Mouse (Mus musculus) heart, adult 18-20 months (tissue): ENCODE results near the gene Adgrl2. TPM values are rescaled to one million over a fixed set of nuclear protein-coding genes. Genes with fewer than 3 reads are reported as not detected.

ENCODE experiments used
- DNase-seq, 2 experiments: peaks; one replicate each; pipeline ENCODE4 v3.0.0; 2021 to 2022; ENCODE audit warnings: mixed read lengths in 1 of 2
- total RNA-seq, 2 experiments: library from RNA; stranded (reverse); gene quantifications; 2 replicates each; pipeline ENCODE4 v1.2.3; 2021

Gene Adgrl2
- total RNA-seq, 2 experiments from 2014 or later: 45.9 to 50.0 TPM

DNA sequence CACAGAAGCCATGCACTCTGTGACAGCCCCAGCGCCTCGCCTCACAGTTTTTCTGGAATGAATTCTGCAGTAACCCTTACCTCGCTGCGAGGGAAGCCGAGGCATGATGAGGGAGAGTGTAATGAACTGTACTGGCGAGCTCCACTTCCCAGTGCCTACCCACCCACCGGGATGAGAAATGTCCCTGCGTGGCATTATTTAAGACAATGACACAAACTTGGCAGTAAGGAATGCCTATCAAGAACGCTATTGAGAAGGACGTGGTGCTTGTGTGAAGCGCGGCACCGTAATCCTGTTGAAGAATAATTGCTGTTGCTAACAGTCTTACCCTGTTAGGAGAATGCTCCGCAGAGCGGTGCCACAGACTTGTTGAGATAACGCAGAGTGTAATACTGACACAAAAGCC lies 13.2 kb downstream of the Adgrl2 start:
- peak in 1 of 2 experiments; percentile 56 for DNase-seq

DNA sequence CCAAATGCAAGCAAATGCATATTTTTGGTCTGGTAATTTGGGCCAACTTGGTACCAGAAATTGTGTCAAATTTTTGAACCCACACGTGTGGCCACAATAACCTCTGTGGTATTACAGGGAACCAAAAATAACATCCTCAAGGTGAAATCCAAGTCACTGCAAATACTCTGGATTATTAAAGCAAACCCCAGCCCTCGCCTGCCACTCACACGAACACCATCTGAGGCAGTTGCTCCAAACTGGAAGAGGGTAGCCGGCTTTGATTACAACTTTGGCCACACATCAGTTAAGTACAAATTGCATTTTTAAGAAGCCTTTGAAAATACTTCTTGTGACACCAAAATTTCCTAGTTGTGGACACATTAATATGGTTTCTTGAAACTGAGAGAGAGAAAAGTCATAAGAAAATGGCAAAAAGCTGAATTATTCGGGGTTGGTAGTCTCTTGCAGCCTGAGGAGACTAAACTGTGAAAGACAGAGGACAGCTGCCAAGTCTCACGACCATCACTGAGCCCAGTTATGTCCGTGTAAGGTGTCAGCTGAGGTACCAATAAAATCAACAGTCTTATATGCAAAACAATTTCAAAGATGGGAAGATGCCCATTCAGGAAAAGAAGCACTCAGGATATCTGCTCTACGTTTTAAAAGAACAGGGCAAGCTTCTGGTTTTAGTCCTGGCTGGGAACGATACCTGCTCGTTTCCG lies 18.3 kb downstream of the Adgrl2 start:
- no peak for DNase-seq

DNA sequence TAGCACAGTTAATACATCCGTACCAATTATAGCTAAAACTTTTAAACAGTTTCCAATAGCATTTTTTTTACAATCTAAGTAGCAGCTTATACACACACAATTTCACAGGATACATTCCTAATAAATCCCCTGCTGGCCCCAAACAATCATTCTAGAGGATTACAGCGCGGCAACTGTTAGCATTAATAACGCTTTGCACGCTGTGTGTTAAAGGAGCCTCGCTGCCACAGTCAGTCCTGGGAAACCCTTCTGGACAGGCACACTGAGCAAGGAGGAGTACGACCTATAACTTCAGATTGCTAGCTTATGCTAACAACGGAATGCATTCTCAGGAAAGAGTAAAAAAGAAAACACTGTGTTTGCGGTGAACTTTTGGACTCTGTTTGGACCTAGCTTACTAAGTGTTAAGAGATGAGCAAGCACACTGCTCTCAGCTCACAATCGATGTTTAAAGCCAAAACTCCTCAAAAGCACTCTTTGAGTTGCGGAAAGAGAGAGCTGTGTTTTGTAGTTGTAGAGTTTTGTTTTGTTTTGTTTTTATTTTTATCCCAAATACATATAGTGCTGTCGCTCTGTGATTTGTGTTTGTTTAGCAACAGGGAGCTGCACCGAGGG lies 25.3 kb downstream of the Adgrl2 start:
- DNase-seq: no peak

DNA sequence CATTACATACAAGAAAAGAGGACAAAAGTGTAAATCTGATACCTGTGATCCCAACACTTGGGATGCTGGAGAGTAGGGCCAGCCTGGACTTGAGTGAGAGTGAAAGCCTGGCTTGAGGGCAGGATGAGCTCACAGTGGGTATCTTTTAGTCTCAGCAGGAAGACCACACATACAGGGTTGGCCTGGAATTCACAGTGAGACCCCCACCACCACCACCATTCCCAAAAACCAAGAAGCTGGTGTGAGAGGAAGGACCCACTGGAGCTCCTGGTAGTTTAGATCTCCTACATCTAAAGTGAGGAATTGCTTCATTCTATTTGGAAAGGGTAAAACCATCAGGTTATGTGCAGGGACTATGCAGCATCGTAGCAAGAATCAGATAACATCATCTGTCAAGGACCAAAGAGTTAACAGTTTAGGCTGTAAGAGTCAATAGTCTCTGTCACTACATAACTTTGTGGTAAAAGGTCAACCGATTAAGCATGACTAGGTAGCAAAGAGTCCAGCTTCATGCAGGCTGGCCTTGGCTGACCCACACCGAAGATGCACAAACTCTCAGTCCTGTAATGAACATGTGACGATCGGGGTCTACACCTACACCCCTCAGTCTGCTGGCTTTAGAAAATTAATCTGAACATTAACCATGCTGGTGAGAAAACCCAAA lies 26.8 kb downstream of the Adgrl2 start:
- no peak for DNase-seq

DNA sequence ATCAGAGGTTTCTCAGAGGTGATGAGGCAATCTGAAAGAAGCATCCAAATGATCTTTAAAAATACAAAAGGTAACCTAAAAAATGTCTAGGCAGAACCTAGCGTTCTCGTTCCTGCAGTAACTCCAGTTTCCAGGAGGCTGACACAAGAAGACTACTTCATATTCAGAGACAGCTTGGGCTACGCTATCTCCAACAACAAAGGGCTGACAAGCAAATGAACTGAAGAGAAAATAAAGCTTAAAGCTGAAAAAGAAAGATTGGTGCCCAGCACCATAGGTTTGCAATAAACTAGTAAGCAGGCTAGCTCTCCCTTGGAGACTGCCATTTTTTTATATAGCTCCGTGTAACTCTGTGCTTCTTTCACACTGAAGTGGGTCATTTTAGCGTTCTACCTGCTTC lies 28.7 kb downstream of the Adgrl2 start:
- no peak for DNase-seq

DNA sequence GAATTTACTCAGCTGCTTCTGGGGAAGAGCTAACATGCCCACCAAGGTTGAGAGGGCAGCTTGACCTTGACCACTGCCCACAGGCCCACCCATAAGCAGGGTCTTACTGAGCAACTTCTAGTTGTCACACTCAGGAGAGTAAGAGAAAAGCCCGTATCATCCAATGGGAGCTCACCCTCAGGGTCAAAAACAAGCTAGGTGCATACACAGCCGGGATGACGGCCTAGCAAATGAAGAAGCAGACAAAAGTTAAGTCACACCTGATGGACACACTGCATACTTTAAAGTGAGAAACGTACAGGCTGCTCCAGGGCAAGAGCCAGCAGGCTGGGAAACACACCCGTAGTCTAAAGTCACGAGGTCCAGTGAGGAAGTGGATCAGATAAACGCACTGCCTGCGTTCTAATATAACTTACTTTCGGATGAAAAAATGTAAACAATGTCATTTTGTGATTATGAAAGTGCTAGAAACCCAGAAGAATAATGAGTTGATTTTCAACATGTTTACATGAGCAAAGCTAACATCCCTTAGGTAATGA lies 29.5 kb downstream of the Adgrl2 start:
- DNase-seq: no peak

DNA sequence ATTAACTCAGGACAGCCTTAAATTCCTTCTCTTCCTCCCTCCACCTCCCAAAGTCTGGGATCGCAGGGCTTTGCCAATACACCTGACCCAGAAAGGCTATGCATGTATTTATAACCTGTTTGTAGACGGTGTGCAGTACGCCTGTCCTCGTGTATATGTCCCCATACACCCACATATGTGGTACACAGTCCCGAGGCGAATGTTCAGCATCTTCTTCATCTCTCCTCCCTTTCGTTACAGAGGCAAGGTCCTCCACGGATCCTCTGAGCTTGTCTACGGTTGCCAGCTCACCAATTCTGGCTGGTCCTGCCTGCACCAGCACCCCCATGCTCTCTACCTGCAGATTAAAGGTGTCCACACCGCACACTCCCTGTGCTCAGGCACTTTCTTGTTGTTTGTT lies 30.1 kb downstream of the Adgrl2 start:
- no peak for DNase-seq

DNA sequence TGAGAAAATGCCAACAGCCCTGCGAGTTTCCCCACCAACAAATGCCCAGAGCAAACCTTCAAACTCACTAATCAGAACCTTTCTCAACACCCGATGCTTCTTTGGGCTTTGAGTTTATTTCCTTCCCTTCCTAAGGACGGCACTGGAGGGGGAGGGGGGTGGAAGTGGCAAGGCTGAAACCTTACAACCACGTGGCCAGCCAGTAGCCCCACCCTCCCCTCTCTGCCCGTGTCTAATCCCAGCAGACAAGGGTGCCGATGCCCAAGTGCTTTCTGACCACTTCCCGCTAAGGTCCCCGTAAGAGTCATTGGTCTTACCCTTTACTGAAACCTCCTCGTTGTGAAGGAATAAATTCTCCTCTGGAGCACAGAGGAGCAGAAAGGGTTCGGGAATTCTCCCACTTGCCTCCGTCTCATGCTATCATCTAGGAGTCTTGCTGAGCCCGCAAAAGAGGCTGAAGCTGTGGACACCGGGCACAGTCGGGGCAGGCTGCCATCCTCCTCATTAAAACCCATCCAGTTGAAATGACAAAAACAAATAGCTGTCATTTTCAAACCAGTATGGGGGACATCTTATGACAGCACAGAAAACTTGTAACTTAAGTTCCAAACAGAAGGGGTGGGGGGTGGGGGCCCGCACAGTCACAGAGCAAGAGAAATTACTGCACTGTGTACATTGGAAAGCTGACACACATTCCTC lies 30.9 kb downstream of the Adgrl2 start:
- DNase-seq: peak; percentile 63 to 65

DNA sequence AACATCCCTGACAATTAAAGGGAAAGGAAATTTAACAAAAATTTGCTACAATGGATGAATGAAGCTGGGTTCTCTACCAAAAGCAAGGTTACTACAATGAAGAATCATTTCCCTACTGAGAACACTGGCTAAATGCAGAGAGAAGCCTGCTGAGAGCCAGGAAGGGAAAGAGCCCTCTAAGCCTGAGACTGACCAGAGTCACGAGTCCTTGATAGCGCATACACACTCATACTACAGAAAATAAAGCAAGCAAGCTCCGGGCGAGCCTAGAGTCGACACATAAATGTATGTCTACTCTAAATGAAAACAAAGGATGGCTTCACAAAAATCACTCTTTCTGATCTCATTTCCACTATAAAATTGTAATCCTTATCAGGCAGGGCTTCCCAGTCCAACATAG lies 31.6 kb downstream of the Adgrl2 start:
- no peak for DNase-seq

DNA sequence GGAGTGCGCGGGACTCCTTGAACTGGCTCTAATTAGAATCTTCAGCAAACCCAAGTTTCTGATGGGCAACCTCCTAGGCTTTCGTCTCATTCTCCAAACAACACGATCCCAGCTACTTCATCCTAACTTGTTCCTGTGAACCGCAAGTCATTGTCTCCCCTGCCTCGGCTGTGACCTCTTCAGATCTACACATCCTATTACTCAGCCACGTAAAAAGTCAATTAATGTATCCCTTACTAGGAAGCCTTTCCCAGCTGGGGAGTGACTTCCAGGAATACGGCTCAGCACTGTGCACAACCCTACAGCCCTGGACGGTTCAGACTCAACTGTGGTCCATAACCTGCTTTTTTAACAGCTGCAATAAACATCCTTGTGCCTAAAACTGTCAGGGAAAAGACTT lies 32.2 kb downstream of the Adgrl2 start:
- DNase-seq: no peak

DNA sequence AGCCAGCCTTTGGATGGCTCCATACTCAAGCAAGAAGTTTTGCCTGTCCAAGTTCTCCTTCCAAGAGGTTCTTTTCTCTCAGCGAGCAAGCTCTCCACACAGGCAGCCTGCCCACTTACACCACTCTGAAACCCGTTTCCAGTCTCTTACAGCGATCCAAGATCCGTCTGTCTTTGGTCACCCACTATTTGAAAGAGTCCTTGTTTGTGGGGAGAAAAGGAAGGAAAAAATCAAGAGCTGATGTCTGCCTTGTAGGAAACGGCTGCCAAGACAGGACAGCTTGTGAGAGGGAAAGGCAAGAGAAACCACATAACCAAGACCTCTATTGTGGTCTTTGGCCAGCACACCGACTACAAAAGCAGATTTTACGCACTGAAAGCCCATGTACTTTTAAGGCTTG lies 33.5 kb downstream of the Adgrl2 start:
- no peak for DNase-seq

DNA sequence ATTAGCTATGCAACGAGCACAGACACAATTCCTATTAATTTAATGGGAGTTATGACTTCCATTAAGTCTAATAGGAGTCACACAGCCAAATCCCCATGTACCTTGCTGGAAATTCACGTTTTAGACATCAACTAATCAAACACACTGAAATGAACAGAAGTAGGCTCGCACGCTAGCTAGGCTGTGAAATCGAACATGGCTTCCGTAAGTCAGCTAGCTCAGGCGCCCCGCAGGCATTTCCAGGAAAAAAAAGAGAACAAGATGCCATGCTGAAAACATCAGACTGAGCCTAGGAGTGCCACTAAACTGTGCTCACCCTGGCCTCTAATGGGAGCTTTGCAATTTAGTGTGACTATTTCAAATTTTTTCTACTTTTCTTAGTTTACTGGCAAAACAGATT lies 40.6 kb downstream of the Adgrl2 start:
- no peak for DNase-seq

DNA sequence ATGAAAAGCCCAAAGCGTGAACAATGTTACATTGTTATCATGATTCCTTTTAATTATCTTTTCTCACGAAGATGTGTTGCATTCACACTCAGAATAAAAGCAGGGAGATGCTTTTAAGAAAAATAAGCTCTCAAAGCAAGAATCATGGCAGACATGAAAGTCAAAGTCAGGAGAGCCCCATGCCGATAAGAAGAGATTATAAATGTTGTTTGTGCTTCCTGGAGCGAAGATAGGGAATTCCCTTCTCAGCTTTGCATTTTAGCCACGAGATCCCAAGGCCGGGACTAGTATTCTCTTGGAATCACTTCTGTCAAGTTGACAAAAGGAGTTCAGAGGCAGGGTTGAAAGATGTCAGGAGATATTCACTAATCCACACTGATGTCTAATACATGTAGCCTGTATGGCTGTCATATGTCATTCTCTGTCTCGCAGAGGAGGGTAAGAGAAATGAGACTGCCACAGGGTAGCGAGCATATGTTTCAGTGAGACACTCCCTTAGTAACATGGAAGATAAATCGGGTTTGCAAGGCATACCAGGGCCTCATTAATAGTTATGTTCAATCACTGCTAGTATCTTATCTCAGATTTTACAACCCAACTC lies 42.5 kb downstream of the Adgrl2 start:
- no peak for DNase-seq

DNA sequence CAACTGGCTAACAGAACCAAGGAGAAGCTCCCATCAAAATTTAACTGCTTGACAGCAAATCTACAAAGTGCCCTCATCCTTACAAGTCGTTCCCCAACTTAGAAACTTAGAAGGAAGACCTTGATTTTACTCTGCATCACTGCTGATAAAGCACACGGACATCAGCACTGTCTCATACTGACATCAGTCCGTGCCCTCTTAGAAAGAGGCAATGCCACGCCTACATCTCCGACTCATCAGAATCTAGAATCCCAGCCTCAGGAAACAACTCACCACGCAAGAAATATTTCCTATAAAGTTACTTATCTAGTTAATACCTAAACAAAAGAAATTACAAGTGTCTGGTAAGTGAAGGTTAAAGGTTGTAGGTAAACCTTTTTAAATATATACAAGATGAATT lies 43.1 kb downstream of the Adgrl2 start:
- no peak for DNase-seq

DNA sequence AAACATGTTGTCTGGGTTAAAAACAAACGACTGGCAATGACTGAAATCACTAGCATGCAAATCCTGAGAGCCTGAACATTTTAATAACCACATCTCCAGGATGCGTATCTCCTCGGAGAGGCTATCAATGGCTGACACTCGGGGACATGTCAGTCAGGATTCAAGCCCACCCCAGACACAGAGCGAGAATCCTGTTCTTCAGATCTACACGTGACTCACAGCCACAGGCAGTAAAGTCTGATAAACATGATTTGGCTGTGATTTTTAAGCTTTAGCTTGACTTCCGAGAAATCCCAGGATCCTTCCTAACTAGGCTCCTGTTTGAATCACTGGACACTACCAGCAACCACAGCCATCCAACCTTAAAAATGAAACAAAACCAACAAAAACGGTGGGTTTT lies 44.8 kb downstream of the Adgrl2 start:
- DNase-seq: no peak

DNA sequence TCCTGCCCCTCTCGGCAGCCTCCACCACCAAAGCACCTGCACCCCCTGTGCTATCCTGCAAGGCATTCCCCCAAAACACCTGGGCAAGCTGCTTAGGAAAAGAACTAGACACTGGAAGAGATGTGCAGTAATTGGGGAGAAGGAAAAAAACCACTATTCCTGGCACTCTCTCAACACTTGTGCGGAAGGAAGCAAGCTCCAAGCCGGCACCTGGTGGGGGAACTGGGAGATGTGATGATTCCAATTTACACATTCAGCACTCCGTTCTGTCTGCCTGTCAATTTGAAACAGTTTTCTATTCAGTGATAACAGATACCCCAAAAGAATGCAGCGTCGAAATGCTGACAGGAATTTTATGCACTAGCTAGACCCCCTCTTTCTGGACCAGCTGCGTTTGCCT lies 50.9 kb downstream of the Adgrl2 start:
- no peak for DNase-seq

DNA sequence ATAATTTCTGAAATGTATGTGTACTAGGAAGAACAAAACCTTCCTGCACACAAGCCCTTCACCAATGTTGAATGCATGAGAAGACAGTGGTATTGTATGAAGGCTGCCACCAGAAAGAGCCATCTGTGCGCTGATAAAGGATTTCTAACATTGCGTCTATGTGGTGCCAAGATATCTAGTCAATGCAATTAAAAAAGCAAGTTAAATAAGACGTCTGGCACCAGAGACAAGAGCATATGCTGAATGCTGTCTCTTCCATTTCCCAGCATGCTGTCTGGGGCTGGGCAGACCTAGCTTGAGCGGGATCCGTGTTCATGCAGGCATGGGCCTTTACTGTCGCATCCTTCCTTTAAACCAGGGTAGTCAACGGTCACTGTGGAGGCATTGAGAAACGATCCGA lies 55.3 kb downstream of the Adgrl2 start:
- DNase-seq: no peak

DNA sequence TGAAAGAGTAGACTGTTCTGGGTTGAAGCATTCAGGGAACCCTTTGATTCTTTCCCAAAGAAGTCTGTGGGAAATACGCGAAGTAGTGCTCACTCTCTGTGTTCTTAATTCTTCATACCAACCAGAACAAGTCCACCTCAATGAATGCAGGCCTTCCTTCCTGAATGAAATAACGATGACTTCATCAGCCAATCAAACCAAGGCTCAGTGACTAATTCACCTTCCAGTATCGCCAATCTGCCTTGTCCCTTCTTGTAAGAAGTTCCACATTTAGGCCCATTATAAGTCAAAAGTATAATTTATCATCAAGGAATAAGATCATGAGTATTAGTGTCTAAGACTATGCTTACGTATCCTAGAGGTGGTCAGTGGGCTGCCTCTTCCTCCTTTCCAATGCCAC lies 56.1 kb downstream of the Adgrl2 start:
- DNase-seq: no peak

DNA sequence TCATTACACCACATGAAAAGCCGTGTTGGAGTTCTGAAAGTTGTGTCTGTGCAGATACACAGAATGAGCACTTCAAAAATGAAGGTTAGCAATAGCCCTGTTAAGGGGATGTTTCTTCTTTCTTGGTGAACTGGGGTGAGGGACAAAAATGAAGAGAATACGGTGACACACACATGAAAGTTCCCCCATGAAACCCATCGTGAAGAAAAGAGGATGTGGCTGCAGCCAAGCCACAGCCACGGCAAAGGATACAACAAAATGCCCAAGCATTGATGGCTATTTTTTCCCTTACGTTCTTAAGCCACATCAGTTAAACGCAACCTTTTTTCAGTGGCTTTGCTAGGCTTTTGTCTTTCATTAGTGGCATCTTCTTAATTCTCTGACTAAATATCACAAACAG lies 57.2 kb downstream of the Adgrl2 start:
- DNase-seq: no peak

DNA sequence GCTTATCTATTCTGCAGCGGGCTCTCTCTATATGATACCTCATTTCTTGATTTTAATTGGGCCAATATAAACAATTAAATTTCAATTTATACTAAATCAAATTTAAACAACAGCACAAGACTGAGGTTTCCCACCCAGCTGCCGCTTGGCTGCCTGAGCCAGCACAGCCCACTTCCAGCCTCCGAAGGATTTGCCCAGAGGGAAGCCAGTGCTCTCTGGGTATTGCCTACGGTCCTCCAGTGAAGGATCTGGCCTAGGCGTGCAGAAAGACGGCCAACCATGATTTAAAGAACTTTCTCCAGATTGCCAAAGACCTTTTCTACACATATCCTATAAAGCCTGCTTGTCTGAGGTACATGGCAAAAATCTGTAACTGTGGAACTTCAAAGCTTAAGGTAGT lies 59.4 kb downstream of the Adgrl2 start:
- DNase-seq: no peak

DNA sequence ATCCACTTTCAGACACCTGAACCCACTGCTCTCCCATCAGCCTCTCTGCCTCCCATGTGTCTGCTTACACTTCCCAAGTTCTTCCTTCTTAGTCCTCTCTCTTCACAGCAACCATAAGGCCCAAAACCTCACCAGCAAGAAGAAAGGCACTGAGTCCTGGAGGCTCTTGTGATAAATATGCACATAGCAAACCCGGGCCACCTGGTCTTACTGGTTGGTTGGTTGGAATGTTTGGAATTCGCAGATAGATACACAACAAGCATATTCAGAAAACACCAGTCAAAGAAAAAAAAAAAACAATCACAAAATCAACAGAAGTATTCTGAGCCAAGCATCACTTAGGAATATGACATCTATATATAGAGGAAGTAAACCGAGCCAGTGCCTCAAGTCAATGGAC lies 64.0 kb downstream of the Adgrl2 start:
- DNase-seq: no peak

DNA sequence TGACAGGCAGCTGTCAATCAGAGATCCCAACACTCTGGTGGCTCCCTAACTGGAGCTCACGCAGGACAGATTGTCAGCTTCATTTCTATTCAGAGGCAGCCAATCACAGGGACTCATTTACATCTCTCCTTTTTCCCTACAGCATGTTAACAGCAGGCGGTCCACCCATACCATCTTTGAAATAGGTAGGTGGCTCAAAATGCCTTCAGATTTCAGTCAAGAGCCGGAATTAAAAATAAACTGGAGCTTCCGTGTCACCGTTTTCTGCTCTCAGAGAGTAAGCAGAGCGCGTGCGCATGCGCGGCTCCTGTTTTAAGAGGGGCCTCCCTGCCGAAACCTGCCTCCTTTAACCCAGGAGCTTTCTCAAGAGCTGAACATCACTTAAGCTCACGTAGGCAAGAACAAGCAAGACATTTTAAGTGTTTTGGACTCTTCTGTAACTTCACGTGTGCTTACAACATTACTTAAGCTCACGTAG lies 67.7 kb downstream of the Adgrl2 start:
- no peak for DNase-seq
